Mouse (Mus musculus) heart, embryonic 16.5 days (tissue): ENCODE results near the gene Ccl22. TPM values are rescaled to one million over a fixed set of nuclear protein-coding genes. Genes with fewer than 3 reads are reported as not detected.

ENCODE experiments used
- ATAC-seq: fragments of 200-750 bp; cut with Nextera tagmentation; replicated peaks from 2 replicates; pipeline ENCODE4 v1.8.0; 2017; ENCODE audit warnings: moderate number of reproducible peaks; ENCODE audit not compliant: insufficient read depth, low FRiP score; ENCODE audit errors: extremely low read depth
- H3K27ac ChIP-seq: fragments of 300-500 bp; sonication (generic); 2 replicates; pipeline ENCODE4 v1.5.1; 2014; ENCODE audit warnings: mild to moderate bottlenecking, low read length, control low read depth, moderate library complexity
- H3K27me3 ChIP-seq: fragments of 300-500 bp; sonication (generic); 2 replicates; pipeline ENCODE4 v1.6.1; 2014; ENCODE audit warnings: low read length, mixed read lengths; ENCODE audit not compliant: control insufficient read depth, insufficient read depth
- H3K36me3 ChIP-seq: fragments of 300-500 bp; sonication (generic); 2 replicates; pipeline ENCODE4 v1.6.1; 2014; ENCODE audit not compliant: control insufficient read depth, insufficient read depth
- H3K4me1 ChIP-seq: fragments of 300-500 bp; sonication (generic); 2 replicates; pipeline ENCODE4 v1.6.1; 2014; ENCODE audit warnings: low read length, mixed read lengths; ENCODE audit not compliant: control insufficient read depth, insufficient read depth
- H3K4me2 ChIP-seq: fragments of 300-500 bp; sonication (generic); 2 replicates; pipeline ENCODE4 v1.6.1; 2014; ENCODE audit warnings: low read depth, mild to moderate bottlenecking, control low read depth, low read length
- H3K4me3 ChIP-seq: fragments of 300-500 bp; sonication (generic); 2 replicates; pipeline ENCODE4 v1.5.1; 2014; ENCODE audit warnings: mild to moderate bottlenecking, control low read depth, low read length
- H3K9ac ChIP-seq: fragments of 300-500 bp; sonication (generic); 2 replicates; pipeline ENCODE4 v1.6.1; 2014; ENCODE audit warnings: low read length, control low read depth
- H3K9me3 ChIP-seq: fragments of 300-500 bp; sonication (generic); replicated peaks from 2 replicates; pipeline ENCODE4 v1.6.1; 2016; ENCODE audit warnings: low read length; ENCODE audit not compliant: control insufficient read depth
- WGBS: fragments of 180-500 bp; shearing (Covaris S2); extraction: QIAGEN DNeasy Blood & Tissue Kit; methylation state at CpG from one replicate; pipeline ENCODE4 v1.1.7; 2014; 5-methylcytosine and 5-hydroxymethylcytosine counted together
- polyA plus RNA-seq: library from polyadenylated mRNA; unstranded; fragments of >200 nt; fragmentation: Nextera tagmentation; extraction: Ambion mirVana; gene quantifications from 2 replicates; pipeline ENCODE4 v1.2.1, GENCODE M21; 2015

Ccl22 gene
- polyA plus RNA-seq, 1 experiment from 2014 or later: 0.16 TPM

- Histone ChIP-seq H3K27me3 (no peaks in the 10 kb centered on the region), H3K4me1 (peaks cover 27% of the 10 kb centered on the region), H3K9me3 (no peaks in the 10 kb centered on the region), H3K4me3 (no peak overlapping the region), H3K9ac (no peak overlapping the region), H3K4me2 (no peak overlapping the region), H3K27ac (no peak overlapping the region), H3K36me3 (no peaks in the 10 kb centered on the region)
- ATAC-seq: no peak
- 93% methylated on average over 16 of the region's 16 CpGs for WGBS
Observed at GRCm38 (mm10) chr8:94779534-94780294, 34.3 kb downstream of the Ccl22 start.

DNA sequence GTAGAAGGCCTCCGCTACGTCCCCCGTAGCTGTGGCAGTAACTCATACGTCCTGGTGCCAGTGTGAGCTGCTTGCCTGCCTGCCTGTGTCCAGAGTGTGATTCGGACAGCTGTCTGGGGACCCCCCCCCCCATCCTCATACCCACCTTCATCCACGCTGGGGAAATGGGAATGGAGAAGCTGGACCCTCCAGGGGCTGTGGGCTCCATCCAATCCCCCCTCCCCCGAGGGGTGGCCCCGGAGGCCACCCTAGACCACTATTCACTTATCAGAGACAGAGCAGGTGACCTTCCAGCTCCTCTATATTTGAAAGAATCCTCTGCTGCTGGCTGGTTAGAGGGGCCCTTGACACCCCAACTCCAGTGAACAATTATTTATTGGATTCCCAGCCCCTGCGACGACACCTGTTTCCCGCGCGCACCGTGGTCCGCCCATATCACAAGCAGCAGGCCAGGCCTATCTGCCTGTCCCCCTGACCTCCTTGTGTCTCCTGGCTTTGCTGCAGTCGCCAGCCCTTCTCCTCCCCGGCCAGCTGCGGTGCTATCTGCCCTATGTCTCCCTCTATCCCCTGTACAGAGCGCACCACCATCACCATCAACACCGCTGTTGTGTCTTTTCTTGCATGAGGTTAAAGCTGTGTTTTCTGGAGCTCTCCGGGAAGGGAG is 35.2 kb downstream of the Ccl22 start:
- H3K9me3 ChIP-seq: no peaks in the 10 kb centered on the region
- no peak for ATAC-seq
- H3K36me3 ChIP-seq: no peaks in the 10 kb centered on the region
- 71% methylated on average over 21 of the region's 21 CpGs for WGBS
- no peak overlapping the region for H3K4me2 ChIP-seq
- H3K4me3 ChIP-seq: no peak overlapping the region
- H3K27ac ChIP-seq: no peak overlapping the region
- no peaks in the 10 kb centered on the region for H3K27me3 ChIP-seq
- H3K9ac ChIP-seq: no peak overlapping the region
- H3K4me1 ChIP-seq: peaks cover 27% of the 10 kb centered on the region

GRCm38 (mm10) chr8:94781155-94781837 is 35.9 kb downstream of the Ccl22 start:
- Histone ChIP-seq H3K4me3 (no peak overlapping the region), H3K27ac (no peak overlapping the region), H3K4me2 (0 out of 2 replicates have a peak overlapping the region, but pooled peaks have one; percentile 21), H3K9me3 (no peaks in the 10 kb centered on the region), H3K36me3 (no peaks in the 10 kb centered on the region), H3K27me3 (no peaks in the 10 kb centered on the region), H3K4me1 (peaks cover 27% of the 10 kb centered on the region), H3K9ac (no peak overlapping the region)
- no peak for ATAC-seq
- WGBS: 59% methylated on average over 7 of the region's 7 CpGs

DNA sequence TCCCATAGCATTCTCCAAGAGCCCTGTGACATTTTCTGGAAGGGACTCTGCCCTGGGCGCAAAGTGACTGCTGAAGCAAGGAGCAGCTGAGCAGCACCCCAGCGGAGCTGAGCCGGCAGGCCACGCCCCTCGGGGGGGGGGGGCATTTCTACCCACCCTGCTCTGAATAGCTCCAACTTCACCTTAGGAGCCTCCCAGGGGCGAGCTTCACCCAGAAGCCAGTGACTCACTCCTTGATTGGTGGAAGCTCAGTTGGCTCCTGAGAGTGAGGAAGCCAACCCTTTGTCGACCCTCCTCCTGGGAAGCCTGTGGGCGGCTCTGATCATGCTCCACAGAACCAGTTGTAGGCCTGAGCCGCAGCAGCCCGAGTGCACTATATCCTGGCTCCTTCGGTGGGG is 36.4 kb downstream of the Ccl22 start:
- H3K36me3 ChIP-seq: no peaks in the 10 kb centered on the region
- no peak overlapping the region for H3K9ac ChIP-seq
- H3K27ac ChIP-seq: no peak overlapping the region
- H3K27me3 ChIP-seq: no peaks in the 10 kb centered on the region
- H3K4me3 ChIP-seq: no peak overlapping the region
- peaks cover 27% of the 10 kb centered on the region for H3K4me1 ChIP-seq
- WGBS: 16% methylated on average over 10 of the region's 11 CpGs
- peak overlapping the region; percentile 21; the same call in 1 of the 2 replicates for H3K4me2 ChIP-seq
- peak; percentile 45; the same call in 1 of the 2 replicates for ATAC-seq
- no peaks in the 10 kb centered on the region for H3K9me3 ChIP-seq

GRCm38 (mm10) chr8:94783890-94784289 is 38.5 kb downstream of the Ccl22 start:
- no peaks in the 10 kb centered on the region for H3K9me3 ChIP-seq
- H3K27ac ChIP-seq: no peak overlapping the region
- no peak overlapping the region for H3K4me3 ChIP-seq
- 57% methylated on average over 4 of the region's 4 CpGs for WGBS
- H3K4me1 ChIP-seq: peaks cover 21% of the 10 kb centered on the region
- no peak overlapping the region for H3K4me2 ChIP-seq
- no peak overlapping the region for H3K9ac ChIP-seq
- H3K27me3 ChIP-seq: no peaks in the 10 kb centered on the region
- ATAC-seq: no peak
- H3K36me3 ChIP-seq: no peaks in the 10 kb centered on the region

GRCm38 (mm10) chr8:94785247-94785985 is 40.0 kb downstream of the Ccl22 start:
- Histone ChIP-seq H3K4me3 (no peak overlapping the region), H3K4me1 (peaks cover 17% of the 10 kb centered on the region), H3K27ac (no peak overlapping the region), H3K9me3 (no peaks in the 10 kb centered on the region), H3K4me2 (no peak overlapping the region), H3K9ac (no peak overlapping the region), H3K27me3 (no peaks in the 10 kb centered on the region), H3K36me3 (no peaks in the 10 kb centered on the region)
- 0 out of 2 replicates have a peak, but pooled peaks have one; percentile 11 for ATAC-seq
- WGBS: 50% methylated on average over 12 of the region's 12 CpGs

DNA sequence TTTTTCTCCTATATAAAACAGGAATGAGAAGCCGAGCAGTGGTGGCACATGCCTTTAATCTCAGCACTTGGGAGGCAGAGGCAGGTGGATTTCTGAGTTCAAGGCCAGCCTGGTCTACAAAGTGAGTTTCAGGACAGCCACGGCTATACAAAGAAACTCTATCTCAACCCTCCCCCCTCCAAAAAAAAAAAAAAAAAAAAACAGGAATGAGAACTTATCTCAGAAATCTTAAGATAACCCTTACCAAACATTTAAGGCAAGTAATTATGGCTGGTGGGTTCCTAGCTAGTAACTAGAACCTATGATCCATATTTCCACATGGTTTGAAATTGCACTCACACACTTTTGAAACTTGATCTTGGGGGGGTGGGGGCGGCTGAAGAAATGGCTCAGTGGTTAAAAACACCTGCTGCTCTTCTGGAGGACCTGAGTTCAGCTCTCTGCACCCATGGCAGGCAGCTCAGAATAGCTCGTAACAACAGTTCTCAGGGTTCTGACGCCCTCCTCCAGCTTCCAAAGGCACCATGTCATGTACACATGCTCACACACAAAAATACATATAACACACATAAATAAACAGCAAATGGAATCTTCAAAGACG is 40.7 kb downstream of the Ccl22 start:
- Histone ChIP-seq H3K27ac (no peak overlapping the region), H3K4me3 (no peak overlapping the region), H3K4me1 (peaks cover 17% of the 10 kb centered on the region), H3K27me3 (no peaks in the 10 kb centered on the region), H3K4me2 (no peak overlapping the region), H3K9ac (no peak overlapping the region), H3K36me3 (no peaks in the 10 kb centered on the region), H3K9me3 (no peaks in the 10 kb centered on the region)
- no peak for ATAC-seq
- WGBS: 75% methylated on average over 6 of the region's 6 CpGs
